Mouse (Mus musculus): ENCODE data around the gene Adck1. TPM values are rescaled to one million over a fixed set of nuclear protein-coding genes. Genes with fewer than 3 reads are reported as not detected.

The Adck1 gene
- polyA plus RNA-seq, 1 experiment from 2014 or later = 15.1 TPM

- no peak overlapping the region for H3K9ac ChIP-seq (ENCODE audit: low read depth, low read length)
- H3K36me3 ChIP-seq (ENCODE audit: control insufficient read depth, insufficient read depth, low read length) = 0 out of 2 replicates have a peak, but pooled peaks cover 7% of the 10 kb centered on the region
- H3K4me2 ChIP-seq (ENCODE audit: low read depth, low read length) = no peak overlapping the region
- peak; percentile 66; the same call in 1 of the 2 replicates for ATAC-seq (ENCODE audit: low read depth)
- WGBS = 25% methylated on average over 2 of the region's 2 CpGs
- no peaks in the 10 kb centered on the region for H3K27me3 ChIP-seq (replicated peaks; ENCODE audit: control insufficient read depth, insufficient read depth, low read length)
- no peak overlapping the region for H3K4me3 ChIP-seq (ENCODE audit: low read depth, low read length)
- no peaks in the 10 kb centered on the region for H3K9me3 ChIP-seq (ENCODE audit: control insufficient read depth, low read length)
- H3K27ac ChIP-seq (replicated peaks; ENCODE audit: low read depth, low read length) = no peak overlapping the region
- no peaks in the 10 kb centered on the region for H3K4me1 ChIP-seq (ENCODE audit: control insufficient read depth, insufficient read depth, low read length)
- DNase-seq (ENCODE audit: low spot score) = peak; percentile 64
Measured at GRCm38 (mm10) chr12:88405113-88405512, 44.8 kb downstream of the Adck1 start.

GRCm38 (mm10) chr12:88407996-88408322, 47.6 kb downstream of the Adck1 start:
- H3K4me3 ChIP-seq (ENCODE audit: low read depth, low read length) = no peak overlapping the region
- no peak for DNase-seq (ENCODE audit: low spot score)
- no peaks in the 10 kb centered on the region for H3K36me3 ChIP-seq (ENCODE audit: control insufficient read depth, insufficient read depth, low read length)
- no peak overlapping the region for H3K27ac ChIP-seq (replicated peaks; ENCODE audit: low read depth, low read length)
- no peak overlapping the region for H3K4me2 ChIP-seq (ENCODE audit: low read depth, low read length)
- 93% methylated on average over 4 of the region's 4 CpGs for WGBS
- H3K9ac ChIP-seq (ENCODE audit: low read depth, low read length) = no peak overlapping the region
- H3K9me3 ChIP-seq (ENCODE audit: control insufficient read depth, low read length) = no peaks in the 10 kb centered on the region
- no peaks in the 10 kb centered on the region for H3K4me1 ChIP-seq (ENCODE audit: control insufficient read depth, insufficient read depth, low read length)
- ATAC-seq (ENCODE audit: low read depth) = no peak
- no peaks in the 10 kb centered on the region for H3K27me3 ChIP-seq (replicated peaks; ENCODE audit: control insufficient read depth, insufficient read depth, low read length)

GRCm38 (mm10) chr12:88408323-88409047, 48.1 kb downstream of the Adck1 start:
- 50% methylated on average over 11 of the region's 11 CpGs for WGBS
- Histone ChIP-seq H3K36me3 (ENCODE audit: control insufficient read depth, insufficient read depth, low read length) (no peaks in the 10 kb centered on the region), H3K9me3 (ENCODE audit: control insufficient read depth, low read length) (no peaks in the 10 kb centered on the region), H3K27ac (replicated peaks; ENCODE audit: low read depth, low read length) (no peak overlapping the region), H3K4me3 (ENCODE audit: low read depth, low read length) (no peak overlapping the region), H3K4me2 (ENCODE audit: low read depth, low read length) (no peak overlapping the region), H3K4me1 (ENCODE audit: control insufficient read depth, insufficient read depth, low read length) (no peaks in the 10 kb centered on the region), H3K9ac (ENCODE audit: low read depth, low read length) (no peak overlapping the region), H3K27me3 (replicated peaks; ENCODE audit: control insufficient read depth, insufficient read depth, low read length) (no peaks in the 10 kb centered on the region)
- no peak for DNase-seq (ENCODE audit: low spot score)
- no peak for ATAC-seq (ENCODE audit: low read depth)

GRCm38 (mm10) chr12:88413239-88413638, 52.9 kb downstream of the Adck1 start:
- WGBS = 72% methylated on average over 1 of the region's 1 CpGs
- no peak overlapping the region for H3K27ac ChIP-seq (replicated peaks; ENCODE audit: low read depth, low read length)
- no peaks in the 10 kb centered on the region for H3K36me3 ChIP-seq (ENCODE audit: control insufficient read depth, insufficient read depth, low read length)
- H3K9me3 ChIP-seq (ENCODE audit: control insufficient read depth, low read length) = no peaks in the 10 kb centered on the region
- ATAC-seq (ENCODE audit: low read depth) (no peak), DNase-seq (ENCODE audit: low spot score) (no peak)
- no peaks in the 10 kb centered on the region for H3K4me1 ChIP-seq (ENCODE audit: control insufficient read depth, insufficient read depth, low read length)
- no peak overlapping the region for H3K4me3 ChIP-seq (ENCODE audit: low read depth, low read length)
- no peaks in the 10 kb centered on the region for H3K27me3 ChIP-seq (replicated peaks; ENCODE audit: control insufficient read depth, insufficient read depth, low read length)
- no peak overlapping the region for H3K9ac ChIP-seq (ENCODE audit: low read depth, low read length)
- no peak overlapping the region for H3K4me2 ChIP-seq (ENCODE audit: low read depth, low read length)

GRCm38 (mm10) chr12:88419912-88420621, 59.7 kb downstream of the Adck1 start:
- Histone ChIP-seq H3K9me3 (ENCODE audit: control insufficient read depth, low read length) (no peaks in the 10 kb centered on the region), H3K27ac (replicated peaks; ENCODE audit: low read depth, low read length) (peak overlapping the region; percentile 21; the same call in 1 of the 2 replicates), H3K4me3 (ENCODE audit: low read depth, low read length) (no peak overlapping the region), H3K4me1 (ENCODE audit: control insufficient read depth, insufficient read depth, low read length) (peaks cover 11% of the 10 kb centered on the region), H3K4me2 (ENCODE audit: low read depth, low read length) (no peak overlapping the region), H3K36me3 (ENCODE audit: control insufficient read depth, insufficient read depth, low read length) (no peaks in the 10 kb centered on the region), H3K27me3 (replicated peaks; ENCODE audit: control insufficient read depth, insufficient read depth, low read length) (no peaks in the 10 kb centered on the region), H3K9ac (ENCODE audit: low read depth, low read length) (no peak overlapping the region)
- ATAC-seq (ENCODE audit: low read depth) = peak; percentile 75
- WGBS = 52% methylated on average over 12 of the region's 12 CpGs
- DNase-seq (ENCODE audit: low spot score) = peak; percentile 72

GRCm38 (mm10) chr12:88426926-88427325, 66.6 kb downstream of the Adck1 start:
- Histone ChIP-seq H3K9me3 (ENCODE audit: control insufficient read depth, low read length) (no peaks in the 10 kb centered on the region), H3K4me3 (ENCODE audit: low read depth, low read length) (no peak overlapping the region), H3K9ac (ENCODE audit: low read depth, low read length) (no peak overlapping the region), H3K27ac (replicated peaks; ENCODE audit: low read depth, low read length) (no peak overlapping the region), H3K36me3 (ENCODE audit: control insufficient read depth, insufficient read depth, low read length) (0 out of 2 replicates have a peak, but pooled peaks cover 8% of the 10 kb centered on the region), H3K27me3 (replicated peaks; ENCODE audit: control insufficient read depth, insufficient read depth, low read length) (no peaks in the 10 kb centered on the region), H3K4me1 (ENCODE audit: control insufficient read depth, insufficient read depth, low read length) (no peaks in the 10 kb centered on the region; the same call in 1 of the 2 replicates), H3K4me2 (ENCODE audit: low read depth, low read length) (no peak overlapping the region)
- ATAC-seq (ENCODE audit: low read depth) (no peak), DNase-seq (ENCODE audit: low spot score) (no peak)
- WGBS = 87% methylated on average over 3 of the region's 3 CpGs

GRCm38 (mm10) chr12:88428735-88429134, 68.4 kb downstream of the Adck1 start:
- no peak overlapping the region for H3K4me2 ChIP-seq (ENCODE audit: low read depth, low read length)
- no peak overlapping the region for H3K27ac ChIP-seq (replicated peaks; ENCODE audit: low read depth, low read length)
- no peaks in the 10 kb centered on the region for H3K27me3 ChIP-seq (replicated peaks; ENCODE audit: control insufficient read depth, insufficient read depth, low read length)
- DNase-seq (ENCODE audit: low spot score) (no peak), ATAC-seq (ENCODE audit: low read depth) (no peak)
- no peaks in the 10 kb centered on the region; the same call in 1 of the 2 replicates for H3K4me1 ChIP-seq (ENCODE audit: control insufficient read depth, insufficient read depth, low read length)
- H3K9ac ChIP-seq (ENCODE audit: low read depth, low read length) = no peak overlapping the region
- no peak overlapping the region for H3K4me3 ChIP-seq (ENCODE audit: low read depth, low read length)
- 0 out of 2 replicates have a peak, but pooled peaks cover 8% of the 10 kb centered on the region for H3K36me3 ChIP-seq (ENCODE audit: control insufficient read depth, insufficient read depth, low read length)
- no peaks in the 10 kb centered on the region for H3K9me3 ChIP-seq (ENCODE audit: control insufficient read depth, low read length)
- 77% methylated on average over 2 of the region's 2 CpGs for WGBS

GRCm38 (mm10) chr12:88432277-88432676, 71.9 kb downstream of the Adck1 start:
- Histone ChIP-seq H3K27me3 (replicated peaks; ENCODE audit: control insufficient read depth, insufficient read depth, low read length) (no peaks in the 10 kb centered on the region), H3K4me2 (ENCODE audit: low read depth, low read length) (no peak overlapping the region), H3K9me3 (ENCODE audit: control insufficient read depth, low read length) (no peaks in the 10 kb centered on the region), H3K4me3 (ENCODE audit: low read depth, low read length) (no peak overlapping the region), H3K27ac (replicated peaks; ENCODE audit: low read depth, low read length) (no peak overlapping the region), H3K4me1 (ENCODE audit: control insufficient read depth, insufficient read depth, low read length) (no peaks in the 10 kb centered on the region; the same call in 1 of the 2 replicates), H3K36me3 (ENCODE audit: control insufficient read depth, insufficient read depth, low read length) (0 out of 2 replicates have a peak, but pooled peaks cover 8% of the 10 kb centered on the region), H3K9ac (ENCODE audit: low read depth, low read length) (no peak overlapping the region)
- ATAC-seq (ENCODE audit: low read depth) (no peak), DNase-seq (ENCODE audit: low spot score) (no peak)
- WGBS = 93% methylated on average over 4 of the region's 4 CpGs

Data from embryonic facial prominence, embryonic 14.5 days (tissue).